ENCODE assay signal across 8 mouse cellular contexts in genomic region chr6:122485401-122486296, GRCm38 (mm10). TPM values are rescaled to one million over a fixed set of nuclear protein-coding genes. Genes with fewer than 3 reads are reported as not detected.
DNase-seq lines count a peak whose midpoint lies in the region; ATAC-seq and TF ChIP-seq lines count a peak whose summit lies in the region.

No protein-coding gene starts in this region.

- no peaks in the 10 kb centered on the region; the same call in 1 of the 2 replicates for H3K4me1 ChIP-seq in bone marrow, adult 2 months (ENCODE audit: control insufficient read depth, insufficient read depth, low read length)
- H3K4me1 ChIP-seq in embryonic fibroblast, embryonic 13.5 days (ENCODE audit: control insufficient read depth, insufficient read depth, low read length) = no peaks in the 10 kb centered on the region
- peaks cover 9% of the 10 kb centered on the region for H3K4me1 ChIP-seq in midbrain, embryonic 11.5 days (ENCODE audit: control insufficient read depth, insufficient read depth, low read length)

- peak overlapping the region; percentile 88 for H3K9ac ChIP-seq in midbrain, embryonic 11.5 days (ENCODE audit: low read length)

- TF ChIP-seq CTCF in bone marrow, adult 2 months (IDR thresholded peaks at IDR 0.05; ENCODE audit: control insufficient read depth, insufficient read depth, low read length) = no peak
- TF ChIP-seq CTCF in embryonic fibroblast, embryonic 13.5 days (IDR thresholded peaks at IDR 0.05; ENCODE audit: borderline replicate concordance, insufficient read depth, low read length) = no peak

- ATAC-seq in midbrain, embryonic 11.5 days (ENCODE audit: low FRiP score) = peak; percentile 78

- H3K36me3 ChIP-seq in midbrain, embryonic 11.5 days (ENCODE audit: control insufficient read depth, insufficient read depth, low read length) = no peaks in the 10 kb centered on the region

- H3K9me3 ChIP-seq in midbrain, embryonic 11.5 days (ENCODE audit: control insufficient read depth, low read length) = no peaks in the 10 kb centered on the region

- no peaks in the 10 kb centered on the region for H3K27me3 ChIP-seq in midbrain, embryonic 11.5 days (ENCODE audit: control insufficient read depth, insufficient read depth, low read length)

- no peak overlapping the region for H3K27ac ChIP-seq in bone marrow, adult 2 months (ENCODE audit: control insufficient read depth, insufficient read depth, low read depth, low read length, poor library complexity)
- H3K27ac ChIP-seq in embryonic fibroblast, embryonic 13.5 days (ENCODE audit: insufficient read depth, low read length) = no peak overlapping the region
- peak overlapping the region; percentile 64 for H3K27ac ChIP-seq in midbrain, embryonic 11.5 days (ENCODE audit: low read depth, low read length)

- H3K4me3 ChIP-seq in bone marrow, adult 2 months (replicated peaks; ENCODE audit: control insufficient read depth, low read depth, low read length) = peak overlapping the region; percentile 22
- peak overlapping the region; percentile 45 for H3K4me3 ChIP-seq in embryonic fibroblast, embryonic 13.5 days (ENCODE audit: insufficient read depth, low read length)
- peak overlapping the region; percentile 79 for H3K4me3 ChIP-seq in midbrain, embryonic 11.5 days (ENCODE audit: low read depth, low read length)

- DNase-seq in layer of hippocampus, adult 11-12 months (ENCODE audit: low spot score) = peak; percentile 12
- DNase-seq in layer of hippocampus, adult 9-11 months = no peak
- peak; percentile 43 for DNase-seq in kidney, postnatal 14 days
- DNase-seq in midbrain, embryonic 11.5 days (ENCODE audit: low spot score, missing footprints) = peak; percentile 92
- peak; percentile 57 for DNase-seq in testis, postnatal 10 days (ENCODE audit: low spot score)
- DNase-seq in MN1 (ENCODE audit: low spot score) = no peak

- peak overlapping the region; percentile 35 for H3K4me2 ChIP-seq in midbrain, embryonic 11.5 days

- 12% methylated on average over 75 of the region's 91 CpGs for WGBS in bone marrow, adult 2 months
- WGBS in midbrain, embryonic 11.5 days = 3% methylated on average over 25 of the region's 91 CpGs

- TF ChIP-seq POLR2A in bone marrow, adult 2 months (IDR thresholded peaks at IDR 0.05; ENCODE audit: borderline replicate concordance, control insufficient read depth, low read depth, low read length) = no peak
- TF ChIP-seq POLR2A in embryonic fibroblast, embryonic 13.5 days (IDR thresholded peaks at IDR 0.05; ENCODE audit: low read depth, low read length) = no peak

RNA-seq across cellular contexts. Expression of gene Rimklb, which starts 12.9 kb away (rescaled TPM):
- 10.0 TPM in 1 of 2 replicates, not detected in the other for polyA plus RNA-seq in bone marrow, adult 2 months (2011; ENCODE audit: insufficient read depth, insufficient read length, low replicate concordance, missing spikeins)
- polyA plus RNA-seq in embryonic fibroblast, embryonic 13.5 days (2011; ENCODE audit: insufficient read length, low read depth, missing spikeins) = 0.97 and 1.3 TPM in 2 replicates
- polyA plus RNA-seq in midbrain, embryonic 11.5 days (2014; fragmentation: Nextera tagmentation; extraction: Ambion mirVana) = 67.4 and 70.1 TPM in 2 replicates

RNA-seq across cellular contexts. Expression of gene Mfap5, which starts 20.0 kb away (rescaled TPM):
- 4.1 TPM in 1 of 2 replicates, not detected in the other for polyA plus RNA-seq in bone marrow, adult 2 months (2011; ENCODE audit: insufficient read depth, insufficient read length, low replicate concordance, missing spikeins)
- 66.5 and 67.6 TPM in 2 replicates for polyA plus RNA-seq in embryonic fibroblast, embryonic 13.5 days (2011; ENCODE audit: insufficient read length, low read depth, missing spikeins)
- polyA plus RNA-seq in midbrain, embryonic 11.5 days (2014; fragmentation: Nextera tagmentation; extraction: Ambion mirVana) = 0.75 and 0.77 TPM in 2 replicates

Comparison
In these comparisons a context has a peak if more than half of its experiments do, and no peak if none do; other contexts are left out.
1. DNase-seq: peak in layer of hippocampus, adult 11-12 months (single experiment), kidney, postnatal 14 days (single experiment), midbrain, embryonic 11.5 days (single experiment) and testis, postnatal 10 days (single experiment); none in layer of hippocampus, adult 9-11 months (single experiment) and MN1 (single experiment).
2. H3K4me3 ChIP-seq: peak in every context shown above with its lines; median percentile 79 in midbrain, embryonic 11.5 days; 45 in embryonic fibroblast, embryonic 13.5 days; 22 in bone marrow, adult 2 months.
3. RNA of gene Mfap5, which starts 20.0 kb away (polyA plus RNA-seq): 66.5 to 67.6 TPM in embryonic fibroblast, embryonic 13.5 days; 4.1 TPM in bone marrow, adult 2 months and 0.75 to 0.77 TPM in midbrain, embryonic 11.5 days; every median in the first group is over 10 times any median in the second.